Mouse (Mus musculus) liver, embryonic 15.5 days (tissue): ENCODE measurements around the gene Irf4. TPM values are rescaled to one million over a fixed set of nuclear protein-coding genes. Genes with fewer than 3 reads are reported as not detected.
A peak's percentile ranks its signal among the peaks of the same experiment; 100 is the strongest.

ENCODE experiments used
- ATAC-seq: fragments of 200-750 bp; cut with Nextera tagmentation; 2 replicates; pipeline ENCODE4 v1.8.0; 2017; ENCODE audit warnings: moderate number of reproducible peaks, mild to moderate bottlenecking, moderate library complexity; ENCODE audit not compliant: insufficient read depth
- H3K27ac ChIP-seq: fragments of 300-500 bp; sonication (generic); replicated peaks from 2 replicates; pipeline ENCODE4 v1.5.1; 2015; ENCODE audit warnings: mild to moderate bottlenecking, inconsistent platforms
- H3K27me3 ChIP-seq: fragments of 300-500 bp; sonication (generic); 2 replicates; pipeline ENCODE4 v1.6.1; 2015; ENCODE audit warnings: mild to moderate bottlenecking, inconsistent platforms
- H3K36me3 ChIP-seq: fragments of 300-500 bp; sonication (generic); replicated peaks from 2 replicates; pipeline ENCODE4 v1.6.1; 2015; ENCODE audit warnings: moderate library complexity, mild to moderate bottlenecking, inconsistent platforms
- H3K4me1 ChIP-seq: fragments of 300-500 bp; sonication (generic); replicated peaks from 2 replicates; pipeline ENCODE4 v1.6.1; 2015; ENCODE audit warnings: inconsistent platforms
- H3K4me2 ChIP-seq: fragments of 300-500 bp; sonication (generic); 2 replicates; pipeline ENCODE4 v1.6.1; 2015; ENCODE audit warnings: moderate library complexity, mild to moderate bottlenecking, inconsistent platforms
- H3K4me3 ChIP-seq: fragments of 300-500 bp; sonication (generic); replicated peaks from 2 replicates; pipeline ENCODE4 v1.5.1; 2015; ENCODE audit warnings: mild to moderate bottlenecking, inconsistent platforms
- H3K9ac ChIP-seq: fragments of 300-500 bp; sonication (generic); 2 replicates; pipeline ENCODE4 v1.6.1; 2015; ENCODE audit warnings: moderate library complexity, mild to moderate bottlenecking, inconsistent platforms
- H3K9me3 ChIP-seq: fragments of 300-500 bp; sonication (generic); replicated peaks from 2 replicates; pipeline ENCODE4 v1.6.1; 2016; ENCODE audit warnings: inconsistent platforms
- WGBS: fragments of 180-500 bp; shearing (Covaris S2); methylation state at CpG from one replicate; pipeline ENCODE4 v1.1.7; 2015; ENCODE audit warnings: mixed read lengths; ENCODE audit not compliant: insufficient replicate concordance; 5-methylcytosine and 5-hydroxymethylcytosine counted together
- polyA plus RNA-seq: library from polyadenylated mRNA; unstranded; fragments of >200 nt; fragmentation: Nextera tagmentation; extraction: Ambion mirVana; gene quantifications from 2 replicates; pipeline ENCODE4 v1.2.1, GENCODE M21; 2015

Gene Irf4
- polyA plus RNA-seq, 1 experiment from 2014 or later, result 0.30 TPM

DNA sequence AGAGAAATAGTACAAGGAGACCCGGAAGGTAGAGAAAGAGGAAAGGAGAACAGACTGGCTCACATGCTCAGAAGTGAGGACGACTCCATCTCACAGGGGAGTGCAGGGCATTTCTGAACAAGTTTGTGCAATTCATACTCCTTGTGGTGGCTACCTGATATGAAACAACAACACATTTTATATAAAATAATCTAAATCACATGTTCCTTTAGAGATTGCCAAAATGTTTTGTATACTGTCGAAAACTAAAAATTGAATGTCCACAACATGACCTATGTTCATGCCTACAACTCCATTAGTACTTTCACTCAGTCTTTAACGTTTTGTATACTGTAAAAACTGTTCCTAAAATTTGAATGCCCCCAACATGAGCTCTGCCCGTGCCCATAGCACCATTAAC lies 7.9 kb upstream of the Irf4 start:
- ATAC-seq, result no peak

DNA sequence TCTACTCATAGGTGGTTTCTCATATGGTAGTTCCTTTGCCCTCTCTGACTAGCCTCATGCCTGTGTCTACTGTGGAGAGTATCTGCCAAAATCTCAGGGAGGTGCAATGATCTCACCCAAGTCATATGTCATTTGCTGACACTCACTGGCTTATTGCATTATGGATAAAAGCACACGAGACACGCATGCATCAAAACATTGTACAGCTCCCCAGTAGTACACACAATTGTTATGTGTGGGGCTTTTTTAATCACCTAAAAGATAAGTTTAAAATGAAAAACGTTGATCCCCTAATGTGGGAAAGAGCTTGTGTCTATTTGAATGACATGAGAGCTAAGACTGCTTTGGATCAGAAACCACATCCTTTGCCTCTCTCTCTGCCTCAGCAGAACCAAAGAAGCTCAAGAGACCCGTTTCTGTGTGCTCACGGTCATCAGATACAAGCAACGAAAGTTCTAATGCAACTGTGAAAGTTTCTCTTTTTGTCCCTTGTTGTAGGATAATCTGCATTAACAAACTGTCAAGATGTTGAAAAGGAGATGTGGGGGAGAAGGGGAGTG lies 6.5 kb upstream of the Irf4 start:
- Histone ChIP-seq H3K9me3 (no peaks in the 10 kb centered on the region), H3K9ac (no peak overlapping the region), H3K27ac (no peak overlapping the region), H3K27me3 (peaks cover 12% of the 10 kb centered on the region; the same call in 1 of the 2 replicates), H3K4me2 (no peak overlapping the region), H3K4me1 (no peaks in the 10 kb centered on the region), H3K4me3 (no peak overlapping the region), H3K36me3 (no peaks in the 10 kb centered on the region)
- 57% methylated on average over 6 of the region's 6 CpGs for WGBS
- no peak for ATAC-seq

More for the DNA sequence above, 7.9 kb upstream of the Irf4 start:
- peaks cover 4% of the 10 kb centered on the region; the same call in 1 of the 2 replicates for H3K27me3 ChIP-seq
- no peaks in the 10 kb centered on the region for H3K9me3 ChIP-seq
- no peaks in the 10 kb centered on the region for H3K36me3 ChIP-seq
- H3K4me3 ChIP-seq, result no peak overlapping the region
- H3K4me1 ChIP-seq, result no peaks in the 10 kb centered on the region
- no peak overlapping the region for H3K4me2 ChIP-seq
- no peak overlapping the region for H3K9ac ChIP-seq
- 39% methylated on average over 5 of the region's 5 CpGs for WGBS
- H3K27ac ChIP-seq, result no peak overlapping the region

- no peak for ATAC-seq
- Histone ChIP-seq H3K4me3 (no peak overlapping the region), H3K27ac (no peak overlapping the region), H3K36me3 (no peaks in the 10 kb centered on the region), H3K4me2 (no peak overlapping the region), H3K9ac (no peak overlapping the region), H3K4me1 (peaks cover 9% of the 10 kb centered on the region), H3K27me3 (peaks cover 38% of the 10 kb centered on the region), H3K9me3 (no peaks in the 10 kb centered on the region)
- WGBS, result 49% methylated on average over 7 of the region's 7 CpGs
Observed at GRCm38 (mm10) chr13:30745121-30745520, 3.9 kb upstream of the Irf4 start.

GRCm38 (mm10) chr13:30747068-30747467 lies 2.0 kb upstream of the Irf4 start:
- no peaks in the 10 kb centered on the region for H3K36me3 ChIP-seq
- peaks cover 58% of the 10 kb centered on the region for H3K27me3 ChIP-seq

GRCm38 (mm10) chr13:30747504-30747903 lies 1.5 kb upstream of the Irf4 start:
- no peak overlapping the region for H3K9ac ChIP-seq
- H3K27ac ChIP-seq, result no peak overlapping the region
- ATAC-seq, result no peak
- H3K4me1 ChIP-seq, result peaks cover 9% of the 10 kb centered on the region
- no peaks in the 10 kb centered on the region for H3K9me3 ChIP-seq
- 49% methylated on average over 11 of the region's 11 CpGs for WGBS
- H3K27me3 ChIP-seq, result peaks cover 61% of the 10 kb centered on the region
- no peaks in the 10 kb centered on the region for H3K36me3 ChIP-seq
- no peak overlapping the region for H3K4me2 ChIP-seq
- no peak overlapping the region for H3K4me3 ChIP-seq

More at GRCm38 (mm10) chr13:30747068-30747467, 2.0 kb upstream of the Irf4 start:
- ATAC-seq, result no peak
- peaks cover 9% of the 10 kb centered on the region for H3K4me1 ChIP-seq
- no peaks in the 10 kb centered on the region for H3K9me3 ChIP-seq
- no peak overlapping the region for H3K9ac ChIP-seq
- no peak overlapping the region for H3K4me3 ChIP-seq
- 68% methylated on average over 5 of the region's 5 CpGs for WGBS
- no peak overlapping the region for H3K4me2 ChIP-seq
- no peak overlapping the region for H3K27ac ChIP-seq

DNA sequence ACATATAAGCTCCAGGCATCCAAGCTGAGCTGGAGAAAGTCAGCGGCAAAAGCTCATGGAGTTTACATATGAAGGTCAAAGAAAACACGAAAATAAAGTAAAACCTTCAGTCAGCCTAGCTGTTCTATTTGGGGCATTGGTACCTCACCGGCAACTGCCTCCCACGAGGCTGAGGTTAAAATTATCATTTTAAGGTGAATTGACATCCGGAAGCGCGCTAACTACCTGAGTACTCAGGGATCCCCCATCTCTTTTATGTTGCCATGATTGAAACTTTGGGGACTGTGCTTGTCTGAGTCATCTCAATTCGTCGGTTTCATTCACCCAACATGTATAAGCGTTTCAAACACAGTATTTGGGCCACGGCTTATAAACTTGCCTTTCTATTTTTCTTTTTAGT lies 705 bp upstream of the Irf4 start:
- ATAC-seq, result no peak
- 45% methylated on average over 11 of the region's 11 CpGs for WGBS
- H3K27ac ChIP-seq, result no peak overlapping the region
- H3K36me3 ChIP-seq, result no peaks in the 10 kb centered on the region
- H3K4me1 ChIP-seq, result peaks cover 9% of the 10 kb centered on the region
- no peaks in the 10 kb centered on the region for H3K9me3 ChIP-seq
- no peak overlapping the region for H3K4me3 ChIP-seq
- H3K27me3 ChIP-seq, result peaks cover 67% of the 10 kb centered on the region
- H3K9ac ChIP-seq, result no peak overlapping the region
- no peak overlapping the region for H3K4me2 ChIP-seq

- H3K4me2 ChIP-seq, result peak overlapping the region; percentile 56
- H3K27ac ChIP-seq, result no peak overlapping the region
- 8% methylated on average over 11 of the region's 11 CpGs for WGBS
- H3K27me3 ChIP-seq, result peaks cover 67% of the 10 kb centered on the region
- H3K4me1 ChIP-seq, result peaks cover 9% of the 10 kb centered on the region
- no peak for ATAC-seq
- no peak overlapping the region for H3K9ac ChIP-seq
- no peaks in the 10 kb centered on the region for H3K36me3 ChIP-seq
- H3K4me3 ChIP-seq, result peak overlapping the region; percentile 36
- no peaks in the 10 kb centered on the region for H3K9me3 ChIP-seq
Observed at GRCm38 (mm10) chr13:30749557-30750141, 623 bp downstream of the Irf4 start.

DNA sequence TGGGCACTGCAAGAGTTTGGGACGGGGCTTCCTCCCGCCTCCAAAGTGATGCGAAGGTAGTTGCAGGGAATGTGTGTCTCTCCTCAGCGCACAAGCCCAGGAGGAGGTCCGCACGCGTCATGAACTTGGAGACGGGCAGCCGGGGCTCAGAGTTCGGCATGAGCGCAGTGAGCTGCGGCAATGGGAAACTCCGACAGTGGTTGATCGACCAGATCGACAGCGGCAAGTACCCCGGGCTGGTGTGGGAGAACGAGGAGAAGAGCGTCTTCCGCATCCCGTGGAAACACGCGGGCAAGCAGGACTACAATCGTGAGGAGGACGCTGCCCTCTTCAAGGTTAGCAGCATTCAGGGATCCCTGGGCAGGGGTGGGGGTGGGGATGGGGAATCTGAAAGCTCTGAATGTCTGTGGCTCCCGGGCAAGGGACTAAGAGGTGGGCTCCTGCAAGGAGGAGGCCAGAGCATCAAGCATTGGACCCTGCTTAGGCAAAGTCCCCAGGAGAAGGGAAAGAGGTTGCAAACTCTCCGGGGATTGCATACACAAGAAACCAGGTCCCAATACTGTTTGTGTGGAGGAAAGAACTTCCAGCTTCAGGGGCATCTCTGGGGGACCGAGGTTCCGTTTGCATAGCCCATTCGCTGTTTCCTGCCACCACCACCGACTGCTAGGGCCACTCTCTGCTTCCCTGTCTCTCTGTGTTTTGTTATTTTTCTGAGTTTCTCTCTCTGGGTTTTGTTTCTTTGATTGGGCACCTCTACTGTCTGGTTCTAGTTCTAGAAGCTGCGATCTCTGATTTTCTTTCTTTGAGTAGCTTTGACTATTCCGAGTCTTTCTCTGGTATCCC lies 1.7 kb downstream of the Irf4 start:
- H3K4me3 ChIP-seq, result peak overlapping the region; percentile 1; the same call in 1 of the 2 replicates
- H3K9ac ChIP-seq, result no peak overlapping the region
- H3K4me2 ChIP-seq, result peak overlapping the region; percentile 9; the same call in 1 of the 2 replicates
- H3K27ac ChIP-seq, result no peak overlapping the region
- peaks cover 9% of the 10 kb centered on the region for H3K4me1 ChIP-seq
- H3K27me3 ChIP-seq, result peaks cover 67% of the 10 kb centered on the region
- no peaks in the 10 kb centered on the region for H3K36me3 ChIP-seq
- H3K9me3 ChIP-seq, result no peaks in the 10 kb centered on the region
- no peak for ATAC-seq
- 3% methylated on average over 33 of the region's 33 CpGs for WGBS

DNA sequence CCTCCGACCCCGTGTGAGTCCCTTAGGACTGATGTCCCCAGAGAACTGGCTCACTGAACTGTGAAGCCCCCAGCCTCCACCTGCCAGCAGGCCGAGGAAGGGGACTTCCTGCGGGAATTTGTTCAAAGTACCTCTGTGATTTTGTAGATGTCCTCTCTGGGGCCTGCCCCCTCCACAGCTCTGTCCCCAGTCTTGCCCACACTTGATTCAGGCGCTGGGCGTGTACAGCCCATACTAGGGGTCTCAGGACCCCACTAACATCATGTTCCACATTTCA lies 2.2 kb downstream of the Irf4 start:
- no peak overlapping the region for H3K4me2 ChIP-seq
- H3K27ac ChIP-seq, result no peak overlapping the region
- H3K4me1 ChIP-seq, result peaks cover 9% of the 10 kb centered on the region
- ATAC-seq, result no peak
- no peaks in the 10 kb centered on the region for H3K9me3 ChIP-seq
- peaks cover 64% of the 10 kb centered on the region for H3K27me3 ChIP-seq
- H3K9ac ChIP-seq, result no peak overlapping the region
- H3K4me3 ChIP-seq, result no peak overlapping the region
- 28% methylated on average over 6 of the region's 6 CpGs for WGBS
- no peaks in the 10 kb centered on the region for H3K36me3 ChIP-seq

- no peak for ATAC-seq
- no peak overlapping the region for H3K27ac ChIP-seq
- no peaks in the 10 kb centered on the region for H3K9me3 ChIP-seq
- H3K4me2 ChIP-seq, result no peak overlapping the region
- no peaks in the 10 kb centered on the region for H3K36me3 ChIP-seq
- peaks cover 9% of the 10 kb centered on the region for H3K4me1 ChIP-seq
- H3K9ac ChIP-seq, result no peak overlapping the region
- H3K4me3 ChIP-seq, result no peak overlapping the region
- WGBS, result 54% methylated on average over 4 of the region's 4 CpGs
- H3K27me3 ChIP-seq, result peaks cover 53% of the 10 kb centered on the region
Observed at GRCm38 (mm10) chr13:30752581-30753187, 3.7 kb downstream of the Irf4 start.

DNA sequence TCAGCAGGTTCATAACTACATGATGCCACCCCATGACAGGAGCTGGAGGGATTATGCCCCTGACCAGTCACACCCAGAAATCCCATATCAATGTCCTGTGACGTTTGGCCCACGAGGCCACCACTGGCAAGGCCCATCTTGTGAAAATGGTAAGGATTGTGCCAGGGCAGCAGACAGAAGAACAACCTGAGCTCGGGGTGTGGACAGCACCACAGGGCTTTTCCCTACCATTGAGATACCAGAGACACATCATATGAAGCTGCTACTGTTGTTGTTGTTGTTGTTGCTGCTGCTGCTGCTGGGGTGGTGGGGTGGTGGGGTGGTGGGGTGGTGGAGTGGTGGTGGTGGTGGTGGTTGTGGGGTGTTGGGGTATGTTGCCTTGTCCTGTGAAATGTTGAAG lies 4.4 kb downstream of the Irf4 start:
- H3K9ac ChIP-seq, result no peak overlapping the region
- H3K36me3 ChIP-seq, result no peaks in the 10 kb centered on the region
- H3K9me3 ChIP-seq, result no peaks in the 10 kb centered on the region
- ATAC-seq, result no peak
- WGBS, result 53% methylated on average over 3 of the region's 3 CpGs
- no peak overlapping the region for H3K4me2 ChIP-seq
- no peak overlapping the region for H3K4me3 ChIP-seq
- peaks cover 46% of the 10 kb centered on the region for H3K27me3 ChIP-seq
- H3K27ac ChIP-seq, result no peak overlapping the region
- peaks cover 9% of the 10 kb centered on the region for H3K4me1 ChIP-seq
